ENCODE assay signal across 11 mouse cellular contexts in genomic region chr13:64373695-64374094, GRCm38 (mm10). TPM values are rescaled to one million over a fixed set of nuclear protein-coding genes. Genes with fewer than 3 reads are reported as not detected.
DNase-seq lines count a peak whose midpoint lies in the region; ATAC-seq and TF ChIP-seq lines count a peak whose summit lies in the region.
"Had no signal": no experiment of that assay in that cellular context is flagged by ENCODE, and none has a peak within 500 bp of the region (broad histone marks: within the 10 kb centered on the region; RNA-seq: fewer than 3 reads in every experiment).

No protein-coding gene starts in this region.

- H3K79me2 ChIP-seq in liver, adult 2 months (ENCODE audit: control insufficient read depth, insufficient read depth, low read length): peaks cover 6% of the 10 kb centered on the region; the same call in 1 of the 2 replicates

- no peak for ATAC-seq in cerebellum, adult (ENCODE audit: insufficient number of reproducible peaks, low FRiP score, low TSS enrichment)
- ATAC-seq in neural tube, embryonic 15.5 days (ENCODE audit: low FRiP score): no peak

- no peaks in the 10 kb centered on the region for H3K9me3 ChIP-seq in neural tube, embryonic 15.5 days (replicated peaks)
- H3K9me3 ChIP-seq: hindbrain, embryonic 15.5 days; liver, embryonic 15.5 days; stomach, embryonic 15.5 days had no signal

- H3K27ac ChIP-seq in liver, adult 2 months (replicated peaks; ENCODE audit: insufficient read depth, low read depth, low read length): no peak overlapping the region
- no peak overlapping the region for H3K27ac ChIP-seq in neural tube, embryonic 15.5 days (replicated peaks)
- H3K27ac ChIP-seq: hindbrain, embryonic 15.5 days; liver, embryonic 15.5 days; stomach, embryonic 15.5 days had no signal

- H3K36me3 ChIP-seq in liver, adult 2 months (ENCODE audit: control insufficient read depth, insufficient read depth, low read length): 0 out of 2 replicates have a peak, but pooled peaks cover 2% of the 10 kb centered on the region
- H3K36me3 ChIP-seq in neural tube, embryonic 15.5 days: no peaks in the 10 kb centered on the region
- H3K36me3 ChIP-seq: hindbrain, embryonic 15.5 days; liver, embryonic 15.5 days; stomach, embryonic 15.5 days had no signal

- peaks cover under 1% of the 10 kb centered on the region; the same call in 1 of the 2 replicates for H3K4me1 ChIP-seq in liver, adult 2 months (ENCODE audit: control insufficient read depth, insufficient read depth, low read length)
- peaks cover 12% of the 10 kb centered on the region for H3K4me1 ChIP-seq in neural tube, embryonic 15.5 days
- H3K4me1 ChIP-seq: stomach, embryonic 15.5 days had no signal

- no peak overlapping the region for H3K9ac ChIP-seq in liver, adult 2 months (ENCODE audit: low read depth, low read length)
- no peak overlapping the region for H3K9ac ChIP-seq in neural tube, embryonic 15.5 days (replicated peaks)
- H3K9ac ChIP-seq: hindbrain, embryonic 15.5 days; liver, embryonic 15.5 days; stomach, embryonic 15.5 days had no signal

- no peaks in the 10 kb centered on the region for H3K27me3 ChIP-seq in liver, adult 2 months (ENCODE audit: control insufficient read depth, insufficient read depth, low read length)
- H3K27me3 ChIP-seq in neural tube, embryonic 15.5 days (replicated peaks): no peaks in the 10 kb centered on the region
- H3K27me3 ChIP-seq: hindbrain, embryonic 15.5 days; stomach, embryonic 15.5 days had no signal

- WGBS in liver, adult 2 months: 4% methylated on average over 1 of the region's 1 CpGs
- WGBS in neural tube, embryonic 15.5 days: 9% methylated on average over 1 of the region's 1 CpGs

- TF ChIP-seq POLR2A in liver, adult 2 months (IDR thresholded peaks at IDR 0.05; ENCODE audit: extremely low read depth, insufficient read depth, low read length): no peak

- no peak overlapping the region for H3K4me3 ChIP-seq in liver, adult 2 months (ENCODE audit: insufficient read depth, low read depth, low read length)
- H3K4me3 ChIP-seq in neural tube, embryonic 15.5 days (replicated peaks): no peak overlapping the region
- H3K4me3 ChIP-seq: hindbrain, embryonic 15.5 days; liver, embryonic 15.5 days; stomach, embryonic 15.5 days had no signal

- no peak overlapping the region for H3K4me2 ChIP-seq in neural tube, embryonic 15.5 days
- H3K4me2 ChIP-seq: hindbrain, embryonic 15.5 days; liver, embryonic 15.5 days; stomach, embryonic 15.5 days had no signal

- DNase-seq in gastrocnemius, adult 8-10 months (ENCODE audit: low spot score in 2 of 2): peak; percentile 18 to 54
- no peak for DNase-seq in gastrocnemius, postnatal 10 days
- peak; percentile 71 for DNase-seq in liver, adult 2 months (ENCODE audit: extremely low read depth, low read depth, low spot score)
- DNase-seq in liver: no peak
- DNase-seq in gonadal fat pad, adult 2 months (ENCODE audit: low read depth): peak; percentile 59
- peak; percentile 62 for DNase-seq in lung, postnatal 36 days

- TF ChIP-seq CTCF in liver, adult 2 months (IDR thresholded peaks at IDR 0.05; ENCODE audit: low read depth, low read length): no peak

RNA-seq across cellular contexts. Expression of gene Ctsl, which starts 3.0 kb away (rescaled TPM):
- 100 to 1,000 TPM; 113 to 163 (median 129) TPM for total RNA-seq in gastrocnemius, adult 8-10 months (2022)
- 100 to 1,000 TPM; 145 to 162 TPM for total RNA-seq in gastrocnemius, postnatal 10 days (2021)
- 624 and 654 TPM in 2 replicates for total RNA-seq in liver, adult 2 months (2014; rRNA removed)
- 252 and 300 TPM in 2 replicates for polyA plus RNA-seq in liver, adult 2 months (2012; rRNA removed)
- polyA plus RNA-seq in gonadal fat pad, adult 2 months (2012; rRNA removed): 303 and 374 TPM in 2 replicates
- 168 and 392 TPM in 2 replicates for polyA plus RNA-seq in neural tube, embryonic 15.5 days (2015; fragmentation: Nextera tagmentation; extraction: Ambion mirVana)

RNA-seq across cellular contexts. Expression of gene Cdk20, which starts 58.4 kb away (rescaled TPM):
- total RNA-seq in gastrocnemius, adult 8-10 months (2022): 1 to 10 TPM; 2.5 to 3.8 (median 2.9) TPM
- 1 to 10 TPM; 3.6 to 3.9 TPM for total RNA-seq in gastrocnemius, postnatal 10 days (2021)
- total RNA-seq in liver, adult 2 months (2014; rRNA removed): 4.0 and 5.6 TPM in 2 replicates
- 11.8 and 15.7 TPM in 2 replicates for polyA plus RNA-seq in liver, adult 2 months (2012; rRNA removed)
- 12.0 and 14.4 TPM in 2 replicates for polyA plus RNA-seq in gonadal fat pad, adult 2 months (2012; rRNA removed)
- polyA plus RNA-seq in neural tube, embryonic 15.5 days (2015; fragmentation: Nextera tagmentation; extraction: Ambion mirVana): 23.5 and 32.1 TPM in 2 replicates

Comparison
In these comparisons a context has a peak if more than half of its experiments do, and no peak if none do; other contexts are left out.
1. DNase-seq: peak in gastrocnemius, adult 8-10 months (2 of 2), liver, adult 2 months (single experiment), gonadal fat pad, adult 2 months (single experiment) and lung, postnatal 36 days (single experiment); none in gastrocnemius, postnatal 10 days (single experiment) and liver (single experiment).